Mouse (Mus musculus) ES-E14 (cell line): ENCODE measurements around the gene Gm42791. TPM values are rescaled to one million over a fixed set of nuclear protein-coding genes. Genes with fewer than 3 reads are reported as not detected.

ENCODE experiments used
- DNase-seq: peaks from one replicate; pipeline ENCODE4 v3.0.0-alpha.2; 2013; ENCODE audit warnings: low read depth, low spot score
- H3K27ac ChIP-seq: 2 replicates; pipeline ENCODE4 v1.5.1; 2012; ENCODE audit warnings: low read depth, mild to moderate bottlenecking, low read length, moderate library complexity, mixed read lengths; ENCODE audit not compliant: poor library complexity, insufficient read depth, severe bottlenecking
- H3K36me3 ChIP-seq: 2 replicates; pipeline ENCODE4 v1.6.1; 2012; ENCODE audit warnings: mild to moderate bottlenecking, low read length, moderate library complexity, mixed read lengths; ENCODE audit not compliant: control insufficient read depth, poor library complexity, insufficient read depth, severe bottlenecking
- H3K4me1 ChIP-seq, 2 experiments: fragments of 150-350 bp in 1 of 2; sonication (generic) in 1 of 2; 2 replicates each; pipeline ENCODE4 v1.6.1; 2012; ENCODE audit warnings: low read length in 2 of 2, mild to moderate bottlenecking in 1 of 2, mixed read lengths in 1 of 2; ENCODE audit not compliant: control insufficient read depth in 2 of 2, insufficient read depth in 2 of 2, poor library complexity in 1 of 2
- H3K4me3 ChIP-seq, 2 experiments: fragments of 150-350 bp in 1 of 2; sonication (generic) in 1 of 2; 2 replicates each; pipeline ENCODE4 v1.5.1; 2012; ENCODE audit warnings: low read length in 2 of 2, low read depth in 1 of 2, mild to moderate bottlenecking in 1 of 2, mixed read lengths in 1 of 2; ENCODE audit not compliant: insufficient read depth in 1 of 2, poor library complexity in 1 of 2, severe bottlenecking in 1 of 2
- H3K9ac ChIP-seq: 2 replicates; pipeline ENCODE4 v1.6.1; 2012; ENCODE audit warnings: low read depth, mild to moderate bottlenecking, low read length, mixed read lengths; ENCODE audit not compliant: poor library complexity, insufficient read depth, severe bottlenecking
- H3K9me3 ChIP-seq: fragments of 150-350 bp; sonication (generic); 2 replicates; pipeline ENCODE4 v1.6.1; 2012; ENCODE audit warnings: low read depth, mild to moderate bottlenecking, low read length; ENCODE audit not compliant: control insufficient read depth, insufficient read depth
- CHD2 ChIP-seq: IDR thresholded peaks from 2 replicates; pipeline ENCODE4 v1.6.1; 2014; ENCODE audit warnings: mild to moderate bottlenecking, low read depth, low read length, inconsistent platforms
- HCFC1 ChIP-seq: IDR thresholded peaks from 2 replicates; pipeline ENCODE4 v1.6.1; 2012; ENCODE audit warnings: low read length, inconsistent platforms, borderline replicate concordance; ENCODE audit not compliant: insufficient read depth
- MAFK ChIP-seq: IDR thresholded peaks from 2 replicates; pipeline ENCODE4 v1.6.1; 2014; ENCODE audit warnings: mild to moderate bottlenecking, low read depth, low read length, inconsistent platforms; ENCODE audit not compliant: insufficient read depth
- ZC3H11A ChIP-seq: IDR thresholded peaks from 2 replicates; pipeline ENCODE4 v1.6.1; 2012; ENCODE audit warnings: low read depth, mild to moderate bottlenecking, inconsistent platforms, low read length, borderline replicate concordance
- ZNF384 ChIP-seq: IDR thresholded peaks from 2 replicates; pipeline ENCODE4 v1.6.1; 2012; ENCODE audit warnings: low read depth, low read length, inconsistent platforms
- in situ Hi-C, 2 experiments: fragments of 600-800 bp; cut with MboI; formaldehyde crosslinking; loops; one replicate each; pipeline ENCODE4 v1.15.1; 2025; ENCODE audit warnings: low sequenced_read_pairs in 2 of 2, inconsistent platforms in 1 of 2; ENCODE audit not compliant: unreplicated experiment in 2 of 2
- total RNA-seq: library from RNA; depleted of rRNA; stranded (reverse); fragments of 300-350 nt; gene quantifications from 2 replicates; pipeline ENCODE4 v1.2.3, GENCODE M21; 2012

Gene Gm42791
- total RNA-seq, 1 experiment = not detected

- H3K9ac ChIP-seq = no peak overlapping the region; the same call in 1 of the 2 replicates
- peak; percentile 91 for DNase-seq
- no peak overlapping the region for H3K4me3 ChIP-seq
- no peaks in the 10 kb centered on the region for H3K36me3 ChIP-seq
- no peaks in the 10 kb centered on the region for H3K9me3 ChIP-seq
- TF ChIP-seq ZC3H11A (0 out of 2 replicates have a peak, but pooled peaks have one; percentile 53), MAFK (0 out of 2 replicates have a peak, but pooled peaks have one; percentile 46), ZNF384 (no peak)
- H3K4me1 ChIP-seq = peaks cover 1 to 5% of the 10 kb centered on the region in 2 experiments; a peak in 1 of 4 replicates
- H3K27ac ChIP-seq = no peak overlapping the region
- in situ Hi-C loops = no loop called here
These were observed 11.7 kb upstream of the Gm42791 start for GRCm38 (mm10) chr5:149006362-149007294.

- peaks cover 1 to 5% of the 10 kb centered on the region in 2 experiments; a peak in 1 of 4 replicates for H3K4me1 ChIP-seq
- H3K9ac ChIP-seq = no peak overlapping the region
- no peak overlapping the region for H3K27ac ChIP-seq
- H3K36me3 ChIP-seq = no peaks in the 10 kb centered on the region
- H3K4me3 ChIP-seq = no peak overlapping the region
- H3K9me3 ChIP-seq = no peaks in the 10 kb centered on the region
- in situ Hi-C loops = no loop called here
- no peak for DNase-seq
- TF ChIP-seq HCFC1 = no peak
- TF ChIP-seq MAFK = no peak
- no peak for TF ChIP-seq ZC3H11A
- no peak for TF ChIP-seq CHD2
- no peak for TF ChIP-seq ZNF384
These were observed 10.9 kb upstream of the Gm42791 start for GRCm38 (mm10) chr5:149005701-149006361.

GRCm38 (mm10) chr5:149005083-149005482, 10.1 kb upstream of the Gm42791 start:
- H3K36me3 ChIP-seq = no peaks in the 10 kb centered on the region
- no peak overlapping the region for H3K9ac ChIP-seq
- TF ChIP-seq ZNF384 (no peak), CHD2 (no peak), MAFK (no peak), HCFC1 (no peak), ZC3H11A (no peak)
- in situ Hi-C loops = no loop called here
- no peak overlapping the region for H3K4me3 ChIP-seq
- no peak overlapping the region for H3K27ac ChIP-seq
- H3K4me1 ChIP-seq = peaks cover 1 to 5% of the 10 kb centered on the region in 2 experiments; a peak in 1 of 4 replicates
- no peaks in the 10 kb centered on the region for H3K9me3 ChIP-seq
- DNase-seq = no peak

GRCm38 (mm10) chr5:149003137-149003536, 8.2 kb upstream of the Gm42791 start:
- TF ChIP-seq MAFK = no peak
- no peak for TF ChIP-seq ZNF384
- no peak for TF ChIP-seq CHD2
- TF ChIP-seq ZC3H11A = no peak
- TF ChIP-seq HCFC1 = no peak
- Histone ChIP-seq H3K4me1 (peaks cover 1 to 7% of the 10 kb centered on the region in 2 experiments; a peak in 1 of 4 replicates), H3K27ac (no peak overlapping the region), H3K9ac (no peak overlapping the region), H3K9me3 (no peaks in the 10 kb centered on the region), H3K36me3 (no peaks in the 10 kb centered on the region), H3K4me3 (no peak overlapping the region)
- no peak for DNase-seq
- in situ Hi-C loops = no loop called here
